Mouse (Mus musculus) stomach, postnatal 0 days (tissue): ENCODE measurements around the gene Sorcs3.

Source experiments
- CTCF ChIP-seq: IDR thresholded peaks from 2 replicates; pipeline ENCODE4 v1.5.1; 2016; ENCODE audit warnings: antibody characterized with exemption, low read depth, mild to moderate bottlenecking, moderate library complexity
- EP300 ChIP-seq: optimal IDR thresholded peaks from 2 replicates; pipeline ENCODE3; 2016; ENCODE audit warnings: antibody characterized with exemption

DNA sequence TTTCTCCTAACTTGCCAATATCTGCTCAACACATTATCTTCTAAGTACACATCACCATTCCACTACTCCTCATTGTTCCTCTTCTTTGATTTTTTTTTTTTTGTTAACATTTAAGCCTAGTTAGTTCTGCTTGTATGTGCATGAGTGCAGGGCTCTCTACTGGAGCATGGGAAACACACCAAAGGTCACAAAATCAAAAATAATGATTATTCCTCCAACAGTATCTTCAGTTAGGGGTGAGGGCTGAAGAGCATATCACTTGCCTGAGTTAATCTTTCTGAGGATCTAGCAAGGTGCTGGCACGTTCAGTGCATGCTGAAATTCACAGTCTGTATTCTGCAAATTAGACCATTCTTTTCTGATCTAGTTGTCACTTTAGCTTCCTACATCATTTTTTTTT, 644.6 kb downstream of the Sorcs3 start:
- TF ChIP-seq CTCF (no peak), EP300 (no peak)
